Mouse (Mus musculus): ENCODE measurements at regions not wholly inside any gene's neighbourhood (a gene's known extent, or its start where the extent isn't known, plus 50 kb on each side); places are given as distances from the start of the nearest gene placed in this dataset.

GRCm38 (mm10) chr4:64599222-64599621 is 524.8 kb upstream of the Pappa start:
- DNase-seq (ENCODE audit: low read depth): no peak

- no peak for DNase-seq (ENCODE audit: low read depth)
Measured at GRCm38 (mm10) chr4:64622771-64623170, 501.2 kb upstream of the Pappa start.

DNA sequence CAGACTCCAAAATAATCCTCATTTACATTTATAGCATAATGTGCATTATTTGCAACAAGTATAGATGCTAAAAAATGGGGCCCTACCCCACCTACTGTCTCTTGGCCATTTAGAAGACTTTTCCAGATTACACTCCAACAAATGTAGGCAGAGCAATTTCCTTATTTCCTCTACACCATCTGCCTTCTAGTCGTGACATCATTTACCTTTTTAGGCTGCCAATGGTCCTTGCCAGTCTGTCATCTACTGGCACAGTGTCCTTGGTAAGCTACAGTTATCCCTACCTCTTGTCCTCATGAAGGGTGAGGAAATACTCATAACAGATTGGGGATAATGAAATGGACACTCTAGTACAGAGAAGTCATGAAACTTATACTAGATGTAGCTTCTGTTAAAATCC is 491.8 kb upstream of the Pappa start:
- no peak for DNase-seq (ENCODE audit: low read depth)

GRCm38 (mm10) chr4:64635256-64635962 is 488.6 kb upstream of the Pappa start:
- DNase-seq (ENCODE audit: low read depth): no peak

GRCm38 (mm10) chr4:64640056-64640455 is 483.9 kb upstream of the Pappa start:
- no peak for DNase-seq (ENCODE audit: low read depth)

- DNase-seq (ENCODE audit: low read depth): no peak
Measured at GRCm38 (mm10) chr4:64640976-64641375, 483.0 kb upstream of the Pappa start.

GRCm38 (mm10) chr4:64645141-64645540 is 478.8 kb upstream of the Pappa start:
- no peak for DNase-seq (ENCODE audit: low read depth)

GRCm38 (mm10) chr4:64654157-64654556 is 469.8 kb upstream of the Pappa start:
- no peak for DNase-seq (ENCODE audit: low read depth)

DNA sequence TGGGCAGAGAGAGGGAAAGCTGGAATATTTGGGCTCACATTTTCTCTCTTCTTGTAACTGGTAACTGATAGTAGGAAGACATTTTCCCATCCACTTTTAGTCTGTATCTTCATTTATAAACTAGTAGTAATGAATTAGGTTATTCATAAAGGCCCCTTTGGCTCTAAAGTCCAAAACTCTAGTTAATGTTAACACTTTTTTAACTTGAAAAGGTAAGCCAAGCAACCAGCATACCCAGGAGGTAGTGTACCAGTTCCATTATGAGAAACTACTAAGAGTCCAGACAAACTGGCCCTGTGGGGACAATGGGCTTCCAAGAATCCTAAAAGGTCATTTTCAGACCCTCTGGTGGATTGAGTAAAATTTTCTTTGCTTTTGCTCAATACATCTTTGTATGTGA is 468.4 kb upstream of the Pappa start:
- DNase-seq (ENCODE audit: low read depth): no peak

- no peak for DNase-seq (ENCODE audit: low read depth)
Measured at GRCm38 (mm10) chr4:64663722-64664121, 460.3 kb upstream of the Pappa start.

DNA sequence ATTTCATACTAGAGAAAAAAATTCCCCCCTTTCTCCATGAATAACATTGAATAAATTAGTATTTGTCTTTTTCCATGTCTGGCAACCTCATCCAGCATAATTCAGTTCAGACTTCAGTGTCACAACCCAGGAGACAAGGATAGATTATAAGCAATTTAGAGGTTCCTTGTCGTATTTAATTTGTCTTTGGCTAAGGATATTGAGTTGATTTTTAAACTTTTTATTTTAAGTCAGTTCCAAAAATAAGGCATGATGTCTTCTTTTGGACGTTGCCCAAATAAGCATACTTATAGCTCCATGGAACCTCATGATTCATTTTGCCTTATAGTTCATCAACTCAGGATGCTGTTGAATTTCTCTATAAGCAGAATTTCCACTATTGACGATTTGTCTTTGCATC is 456.0 kb upstream of the Pappa start:
- DNase-seq (ENCODE audit: low read depth): no peak

DNA sequence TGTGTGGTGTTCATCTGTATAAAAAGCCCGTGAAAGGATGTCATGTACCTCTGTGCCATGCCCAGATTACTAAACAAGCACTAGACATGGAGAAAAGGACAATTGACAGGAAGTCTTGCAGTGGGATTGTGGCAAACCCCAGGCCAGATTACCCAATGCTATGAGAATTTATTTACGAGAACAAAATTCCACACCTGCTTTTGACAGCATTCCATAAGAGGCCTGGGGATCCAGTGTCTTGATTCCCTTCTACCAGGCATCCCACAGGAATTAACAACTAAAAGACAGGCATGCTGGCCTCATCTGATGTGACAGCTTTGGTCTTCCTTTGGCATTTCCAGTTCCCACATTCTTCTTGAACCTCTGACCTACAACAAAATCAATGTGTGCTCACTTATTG is 454.3 kb upstream of the Pappa start:
- no peak for DNase-seq (ENCODE audit: low read depth)

GRCm38 (mm10) chr4:64676438-64676837 is 447.5 kb upstream of the Pappa start:
- no peak for DNase-seq (ENCODE audit: low read depth)

GRCm38 (mm10) chr4:64676881-64677280 is 447.1 kb upstream of the Pappa start:
- no peak for DNase-seq (ENCODE audit: low read depth)

DNA sequence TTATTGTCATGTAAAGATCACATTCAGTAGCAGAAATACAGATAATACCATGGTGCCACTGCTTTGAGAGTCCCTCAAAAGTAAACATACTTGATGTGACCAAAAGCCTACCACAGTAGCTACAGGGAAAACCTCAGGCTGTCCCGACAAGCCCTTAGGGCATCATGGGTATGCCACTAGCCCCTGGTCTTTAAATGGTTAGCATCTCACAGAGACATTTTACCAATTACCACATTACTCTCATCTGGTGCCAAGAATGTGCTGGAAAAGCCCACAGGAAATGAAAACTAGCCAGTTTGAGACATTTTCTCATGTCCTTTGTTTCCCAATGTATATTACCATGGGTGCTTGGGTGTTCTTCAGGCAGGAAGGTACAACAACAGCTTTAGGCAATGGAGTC is 439.3 kb upstream of the Pappa start:
- DNase-seq (ENCODE audit: low read depth): no peak

- no peak for DNase-seq (ENCODE audit: low read depth)
Measured at GRCm38 (mm10) chr4:64696134-64696533, 427.8 kb upstream of the Pappa start.

GRCm38 (mm10) chr4:64723296-64723695 is 400.7 kb upstream of the Pappa start:
- DNase-seq (ENCODE audit: low read depth): no peak

DNA sequence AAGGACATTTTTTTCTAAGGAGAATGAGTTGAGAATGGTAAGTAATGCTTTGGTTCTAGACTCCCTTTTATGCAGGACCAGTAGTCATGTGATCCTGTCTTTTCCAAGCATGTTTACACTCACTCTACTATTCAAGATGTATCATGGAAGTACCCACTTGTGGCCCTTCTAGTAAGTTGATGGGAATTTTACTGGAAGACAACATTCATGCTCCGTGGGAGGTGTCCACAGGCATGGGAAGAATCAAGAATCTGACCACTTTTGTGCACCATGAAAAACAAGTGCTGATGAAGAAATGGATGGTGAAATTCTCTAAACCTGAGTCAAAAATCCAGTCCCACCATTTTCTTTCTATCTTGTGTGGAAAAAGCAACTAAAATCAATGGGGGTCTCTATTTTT is 399.1 kb upstream of the Pappa start:
- DNase-seq (ENCODE audit: low read depth): no peak

DNA sequence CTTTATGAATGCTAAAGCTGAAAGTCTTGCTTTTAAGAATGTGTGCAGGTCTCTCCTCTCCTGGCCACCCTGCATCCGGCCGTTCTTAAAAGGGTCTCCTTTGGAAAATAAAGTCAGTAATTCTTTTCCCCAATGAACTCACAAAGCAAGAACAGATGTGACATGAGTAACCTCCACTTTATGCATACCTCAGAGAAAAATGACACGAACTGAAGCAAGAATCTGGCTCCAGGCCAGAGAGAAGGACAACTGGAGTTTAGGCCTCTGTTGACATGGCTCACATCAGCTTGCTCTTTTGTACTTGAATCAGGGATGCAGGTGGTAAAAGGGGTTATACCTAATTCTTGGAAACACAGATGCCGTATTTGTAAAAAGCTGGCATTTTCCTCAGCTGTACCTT is 368.0 kb upstream of the Pappa start:
- no peak for DNase-seq (ENCODE audit: low read depth)

GRCm38 (mm10) chr4:64768610-64769009 is 355.4 kb upstream of the Pappa start:
- no peak for DNase-seq (ENCODE audit: low read depth)

- no peak for DNase-seq (ENCODE audit: low read depth)
Measured at GRCm38 (mm10) chr4:64803886-64804285, 320.1 kb upstream of the Pappa start.

DNA sequence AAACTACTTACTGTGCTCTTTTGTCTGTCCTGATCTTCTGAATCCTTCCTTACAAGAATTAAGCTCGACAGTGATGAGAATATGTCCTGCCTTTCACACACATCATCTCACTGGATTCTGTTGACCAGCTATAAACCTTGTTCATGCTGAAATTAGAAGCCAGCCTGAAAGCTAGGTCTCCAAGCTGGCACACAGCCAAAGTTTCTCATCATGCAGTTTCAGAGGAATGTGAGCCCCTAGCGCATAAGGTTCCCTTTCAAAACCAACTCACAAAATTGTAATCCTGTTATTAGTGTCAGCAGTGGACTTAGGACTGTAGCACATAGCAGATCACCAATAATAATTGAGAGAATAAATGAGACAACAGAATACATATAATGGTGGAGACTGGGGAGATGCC is 319.0 kb upstream of the Pappa start:
- no peak for DNase-seq (ENCODE audit: low read depth)

DNA sequence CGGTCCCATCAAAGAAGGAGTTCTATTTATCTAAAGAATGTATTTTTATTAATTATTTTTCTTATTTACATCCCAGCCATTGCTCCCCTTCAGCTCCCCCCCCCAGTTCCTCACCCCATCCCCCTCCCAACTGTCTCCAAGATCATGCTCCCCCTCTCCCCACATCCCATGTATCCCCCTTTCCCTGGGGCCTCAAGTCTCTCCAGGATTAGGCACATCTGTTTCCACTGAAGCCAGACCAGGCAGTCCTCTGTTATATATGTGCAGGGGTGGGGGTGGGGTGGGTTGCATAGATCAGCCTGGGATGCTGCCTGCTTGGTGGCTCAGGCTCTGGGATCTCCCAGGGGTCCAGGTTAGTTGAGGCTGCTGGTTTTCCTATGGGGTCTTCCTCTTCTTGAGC is 316.8 kb upstream of the Pappa start:
- no peak for DNase-seq (ENCODE audit: low read depth)

- DNase-seq (ENCODE audit: low read depth): no peak
Measured at GRCm38 (mm10) chr4:64811974-64812373, 312.0 kb upstream of the Pappa start.

- no peak for DNase-seq (ENCODE audit: low read depth)
Measured at GRCm38 (mm10) chr4:64812812-64813211, 311.2 kb upstream of the Pappa start.

All from c-Kit-positive CD71-negative TER-119-negative erythroid progenitor cells, embryonic 14.5 days (primary cell).